Mouse (Mus musculus) bone marrow macrophage, adult 2 months (primary cell): ENCODE data around the gene Gm29797. TPM values are rescaled to one million over a fixed set of nuclear protein-coding genes. Genes with fewer than 3 reads are reported as not detected.
A peak's percentile ranks its signal among the peaks of the same experiment; 100 is the strongest.

ENCODE experiments used
- H3K27ac ChIP-seq: 2 replicates; pipeline ENCODE4 v1.5.1; 2012; ENCODE audit warnings: low read depth, low read length; ENCODE audit not compliant: insufficient read depth
- H3K4me1 ChIP-seq: 2 replicates; pipeline ENCODE4 v1.6.1; 2012; ENCODE audit warnings: low read length; ENCODE audit not compliant: control insufficient read depth, insufficient read depth
- H3K4me3 ChIP-seq: 2 replicates; pipeline ENCODE4 v1.5.1; 2012; ENCODE audit warnings: mild to moderate bottlenecking, low read length, moderate library complexity; ENCODE audit not compliant: insufficient read depth
- CTCF ChIP-seq: IDR thresholded peaks from 2 replicates; pipeline ENCODE4 v1.5.1; 2012; ENCODE audit warnings: low read depth, mild to moderate bottlenecking, low read length, moderate library complexity
- POLR2A ChIP-seq: IDR thresholded peaks from 2 replicates; pipeline ENCODE4 v1.6.1; 2012; ENCODE audit warnings: mild to moderate bottlenecking, low read depth, low read length, borderline replicate concordance
- polyA plus RNA-seq: library from polyadenylated mRNA; stranded (reverse); fragments of >200 nt; gene quantifications from 2 replicates; pipeline ENCODE4 v1.2.4, GENCODE M21; 2012; ENCODE audit not compliant: missing spikeins, insufficient read depth, insufficient read length

Gene Gm29797
- polyA plus RNA-seq, 1 experiment, result not detected

DNA sequence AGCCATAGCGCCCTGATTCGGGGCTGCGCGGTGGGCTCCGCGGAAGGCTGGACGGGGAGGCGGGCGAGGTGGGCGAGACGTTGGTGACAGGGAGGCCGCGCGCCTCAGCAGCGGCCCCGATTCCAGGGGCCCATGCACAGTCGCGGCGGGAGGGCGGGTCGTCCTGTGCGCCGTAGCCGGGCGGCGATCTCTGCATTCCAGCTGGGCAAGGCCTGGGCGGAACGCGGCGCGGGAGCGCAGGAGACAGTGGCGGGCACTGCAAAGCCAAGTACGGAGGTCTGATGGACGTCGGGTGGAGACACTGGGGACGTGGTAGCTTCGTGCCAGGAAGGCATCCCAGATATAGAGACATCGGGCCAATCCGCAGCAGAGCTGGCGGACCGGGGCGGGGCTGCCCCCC is 14.5 kb downstream of the Gm29797 start, which contains the start of gene Sox18:
Gene Sox18, minus strand, starts transcription at position 315 of the 400 bp plus-strand sequence.
- TF ChIP-seq CTCF, result no peak
- no peak for TF ChIP-seq POLR2A
- Histone ChIP-seq H3K4me1 (peaks cover 8% of the 10 kb centered on the region), H3K4me3 (no peak within 1 kb of the TSS), H3K27ac (no peak within 1 kb of the TSS)

GRCm38 (mm10) chr2:181671984-181672383 is 15.2 kb downstream of the Gm29797 start:
- H3K4me1 ChIP-seq, result peaks cover 8% of the 10 kb centered on the region

GRCm38 (mm10) chr2:181673501-181673900 is 16.7 kb downstream of the Gm29797 start:
- TF ChIP-seq POLR2A, result no peak
- TF ChIP-seq CTCF, result no peak
- Histone ChIP-seq H3K27ac (no peak overlapping the region), H3K4me3 (no peak overlapping the region), H3K4me1 (peaks cover 8% of the 10 kb centered on the region)

More at GRCm38 (mm10) chr2:181671984-181672383, 15.2 kb downstream of the Gm29797 start:
- no peak for TF ChIP-seq POLR2A
- TF ChIP-seq CTCF, result no peak
- Histone ChIP-seq H3K27ac (no peak overlapping the region), H3K4me3 (no peak overlapping the region)

- H3K4me3 ChIP-seq, result no peak overlapping the region
- H3K4me1 ChIP-seq, result peaks cover 11% of the 10 kb centered on the region
- no peak overlapping the region for H3K27ac ChIP-seq
- no peak for TF ChIP-seq CTCF
- TF ChIP-seq POLR2A, result no peak
Measured at GRCm38 (mm10) chr2:181674934-181675333, 18.1 kb downstream of the Gm29797 start.

DNA sequence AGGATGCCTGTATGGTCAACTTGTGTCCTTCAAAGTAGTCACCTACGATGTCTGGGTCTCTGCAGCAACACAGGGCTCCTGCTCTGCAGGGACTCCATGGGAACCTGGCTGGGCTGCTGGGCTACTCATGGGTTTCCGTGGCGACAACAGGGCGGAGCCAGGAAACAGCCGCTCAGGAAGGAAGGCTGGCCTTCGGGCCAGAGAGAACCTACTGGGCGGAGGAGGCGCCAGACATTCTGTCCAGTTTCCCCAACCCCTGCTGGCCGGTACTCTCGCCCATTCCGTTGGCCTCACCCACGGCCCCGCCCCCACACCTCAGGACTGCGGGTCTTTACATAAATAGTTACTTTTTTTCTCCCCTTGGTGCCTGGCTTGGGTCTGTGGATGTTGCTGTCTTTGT is 18.6 kb downstream of the Gm29797 start:
- no peak for TF ChIP-seq CTCF
- no peak for TF ChIP-seq POLR2A
- peak overlapping the region; percentile 41 for H3K4me3 ChIP-seq
- no peak overlapping the region for H3K27ac ChIP-seq
- peaks cover 11% of the 10 kb centered on the region for H3K4me1 ChIP-seq

- no peak overlapping the region for H3K4me3 ChIP-seq
- H3K4me1 ChIP-seq, result peaks cover 13% of the 10 kb centered on the region
- no peak overlapping the region for H3K27ac ChIP-seq
- no peak for TF ChIP-seq POLR2A
Measured at GRCm38 (mm10) chr2:181676424-181676823, 19.6 kb downstream of the Gm29797 start.

GRCm38 (mm10) chr2:181677096-181677754 is 20.4 kb downstream of the Gm29797 start:
- Histone ChIP-seq H3K4me3 (no peak overlapping the region), H3K4me1 (peaks cover 13% of the 10 kb centered on the region), H3K27ac (no peak overlapping the region)
- no peak for TF ChIP-seq CTCF
- no peak for TF ChIP-seq POLR2A

DNA sequence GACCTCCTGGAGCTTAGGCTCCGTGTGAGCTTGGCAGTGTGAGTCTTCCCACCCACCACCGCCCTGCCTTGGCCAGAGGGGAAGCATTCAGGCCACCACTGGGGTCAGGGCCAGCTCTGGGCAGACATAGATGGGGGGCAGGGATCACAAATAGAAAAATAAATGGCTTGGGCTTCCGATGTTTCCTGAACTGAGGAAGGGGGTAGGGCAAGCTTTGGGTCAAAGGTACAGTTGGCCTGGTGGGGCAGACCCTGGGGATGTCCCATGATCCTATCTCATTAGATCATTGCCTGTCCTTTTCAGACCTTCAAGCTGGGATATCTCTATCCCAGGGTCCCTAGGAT is 20.9 kb downstream of the Gm29797 start:
- Histone ChIP-seq H3K4me3 (no peak overlapping the region), H3K27ac (no peak overlapping the region), H3K4me1 (peaks cover 13% of the 10 kb centered on the region)
- TF ChIP-seq POLR2A (no peak), CTCF (no peak)

- no peak overlapping the region for H3K27ac ChIP-seq
- peaks cover 13% of the 10 kb centered on the region for H3K4me1 ChIP-seq
- TF ChIP-seq CTCF, result peak; percentile 96
- no peak for TF ChIP-seq POLR2A
- H3K4me3 ChIP-seq, result no peak overlapping the region
Measured at GRCm38 (mm10) chr2:181678780-181679179, 21.9 kb downstream of the Gm29797 start.

- Histone ChIP-seq H3K27ac (peak within 1 kb of the TSS; percentile 22), H3K4me3 (peak within 1 kb of the TSS; percentile 68), H3K4me1 (peaks cover 17% of the 10 kb centered on the region)
- TF ChIP-seq CTCF (no peak), POLR2A (no peak)
Measured at GRCm38 (mm10) chr2:181679951-181680715, 23.3 kb downstream of the Gm29797 start, which contains the start of gene Tcea2. Gene Tcea2 (plus strand): TSS chr2:181680310.
